Comparison of ENCODE assay signal across 16 mouse cellular contexts in the genomic region with DNA sequence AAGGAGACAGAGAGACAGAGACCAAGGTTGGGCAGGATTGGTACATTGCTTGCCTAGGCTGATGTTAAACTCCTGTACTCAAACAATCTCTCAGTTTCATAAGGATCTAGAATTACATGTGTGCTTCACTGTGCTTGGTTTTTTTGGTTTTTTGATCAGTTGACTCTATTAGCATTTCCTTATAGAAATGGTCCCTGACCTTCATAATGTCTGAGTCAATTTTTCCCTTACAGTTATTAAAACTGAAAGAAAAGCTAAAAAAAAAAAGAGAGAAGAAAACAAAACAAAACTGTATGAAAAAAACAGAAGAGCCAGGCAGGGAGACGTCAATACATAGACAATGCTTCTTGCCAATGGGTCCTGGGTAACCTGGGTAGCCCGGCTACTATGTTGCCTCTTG.
"Had no signal": no experiment of that assay in that cellular context is flagged by ENCODE, and none has a peak within 500 bp of the region (broad histone marks: within the 10 kb centered on the region; RNA-seq: fewer than 3 reads in every experiment).

No protein-coding gene starts in this region.

- H3K36me3 ChIP-seq: neural tube, embryonic 13.5 days; neural tube, embryonic 15.5 days; stomach, embryonic 15.5 days had no signal

- H3K27ac ChIP-seq: neural tube, embryonic 13.5 days; neural tube, embryonic 15.5 days; stomach, embryonic 15.5 days; stomach, postnatal 0 days had no signal

- H3K4me1 ChIP-seq: neural tube, embryonic 13.5 days; neural tube, embryonic 15.5 days; stomach, embryonic 15.5 days had no signal

- H3K9me3 ChIP-seq: neural tube, embryonic 13.5 days; neural tube, embryonic 15.5 days; stomach, embryonic 15.5 days had no signal

- H3K4me2 ChIP-seq: neural tube, embryonic 13.5 days; neural tube, embryonic 15.5 days; stomach, embryonic 15.5 days had no signal

- H3K4me3 ChIP-seq: neural tube, embryonic 13.5 days; neural tube, embryonic 15.5 days; stomach, embryonic 15.5 days had no signal

- H3K9ac ChIP-seq: neural tube, embryonic 13.5 days; neural tube, embryonic 15.5 days; stomach, embryonic 15.5 days had no signal

- DNase-seq: retina, postnatal 1 day; right cerebral cortex, adult 18-20 months; right cerebral cortex, postnatal 14 days; right cerebral cortex, postnatal 25 days; right cerebral cortex, postnatal 4 days; spleen, adult 18-20 months; thymus, adult 18-20 months; thymus, adult 2 months; thymus, postnatal 14 days; thymus, postnatal 25 days; thymus, postnatal 36 days; thymus, postnatal 4 days had no signal

- H3K27me3 ChIP-seq: neural tube, embryonic 13.5 days; neural tube, embryonic 15.5 days; stomach, embryonic 15.5 days had no signal
